Mouse (Mus musculus) lung, embryonic 15.5 days (tissue): ENCODE data around the gene Capn13. TPM values are rescaled to one million over a fixed set of nuclear protein-coding genes. Genes with fewer than 3 reads are reported as not detected.
A peak's percentile ranks its signal among the peaks of the same experiment; 100 is the strongest.

Source experiments
- ATAC-seq: fragments of 200-750 bp; cut with Nextera tagmentation; 2 replicates; pipeline ENCODE4 v1.8.0; 2017; ENCODE audit warnings: moderate number of reproducible peaks, borderline replicate concordance; ENCODE audit not compliant: low FRiP score, low TSS enrichment; ENCODE audit errors: extremely low read depth
- H3K27ac ChIP-seq: fragments of 300-500 bp; sonication (generic); 2 replicates; pipeline ENCODE4 v1.5.1; 2015; ENCODE audit warnings: moderate library complexity, mild to moderate bottlenecking, inconsistent platforms
- H3K27me3 ChIP-seq: fragments of 300-500 bp; sonication (generic); 2 replicates; pipeline ENCODE4 v1.6.1; 2015; ENCODE audit warnings: inconsistent platforms
- H3K36me3 ChIP-seq: fragments of 300-500 bp; sonication (generic); 2 replicates; pipeline ENCODE4 v1.6.1; 2015; ENCODE audit warnings: inconsistent platforms
- H3K4me1 ChIP-seq: fragments of 300-500 bp; sonication (generic); 2 replicates; pipeline ENCODE4 v1.6.1; 2015; ENCODE audit warnings: inconsistent platforms
- H3K4me2 ChIP-seq: fragments of 300-500 bp; sonication (generic); 2 replicates; pipeline ENCODE4 v1.6.1; 2015; ENCODE audit warnings: inconsistent platforms, mild to moderate bottlenecking, moderate library complexity
- H3K4me3 ChIP-seq: fragments of 300-500 bp; sonication (generic); 2 replicates; pipeline ENCODE4 v1.5.1; 2015; ENCODE audit warnings: mild to moderate bottlenecking, inconsistent platforms
- H3K9ac ChIP-seq: fragments of 300-500 bp; sonication (generic); 2 replicates; pipeline ENCODE4 v1.6.1; 2015; ENCODE audit warnings: inconsistent platforms
- H3K9me3 ChIP-seq: fragments of 300-500 bp; sonication (generic); 2 replicates; pipeline ENCODE4 v1.6.1; 2016; ENCODE audit warnings: inconsistent platforms
- whole genome bisulfite sequencing: fragments of 180-500 bp; shearing (Covaris S2); methylation state at CpG from one replicate; pipeline ENCODE4 v1.1.7; 2015; 5-methylcytosine and 5-hydroxymethylcytosine counted together
- polyA plus RNA-seq: library from polyadenylated mRNA; unstranded; fragments of >200 nt; fragmentation: Nextera tagmentation; extraction: Ambion mirVana; gene quantifications from 2 replicates; pipeline ENCODE4 v1.2.1, GENCODE M21; 2015

The Capn13 gene
- polyA plus RNA-seq, 1 experiment from 2014 or later: not detected

DNA sequence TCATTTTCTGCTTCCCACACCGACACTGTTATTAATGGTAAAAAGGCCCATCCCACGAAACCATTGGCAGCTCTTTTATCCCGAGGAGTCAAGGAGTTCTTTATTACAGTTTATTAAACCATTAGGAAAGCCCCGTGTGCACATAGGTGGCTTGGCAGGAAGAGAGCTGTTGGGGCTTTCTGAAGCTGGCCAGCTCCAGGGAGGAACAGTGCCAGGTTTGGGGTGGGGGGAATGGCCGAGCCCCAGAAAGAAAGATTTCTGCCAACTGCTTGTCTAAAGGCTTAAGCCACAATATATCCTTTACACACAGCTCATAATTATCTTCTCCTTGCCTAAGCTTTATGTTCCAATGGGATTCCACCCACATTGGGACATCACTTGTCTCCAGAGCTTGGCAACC, 71.6 kb downstream of the Capn13 start:
- no peaks in the 10 kb centered on the region for H3K4me1 ChIP-seq
- H3K9ac ChIP-seq: no peak overlapping the region
- no peak overlapping the region for H3K4me3 ChIP-seq
- no peaks in the 10 kb centered on the region for H3K9me3 ChIP-seq
- no peak overlapping the region for H3K27ac ChIP-seq
- no peaks in the 10 kb centered on the region for H3K27me3 ChIP-seq
- WGBS: 49% methylated on average over 5 of the region's 5 CpGs
- no peaks in the 10 kb centered on the region for H3K36me3 ChIP-seq
- H3K4me2 ChIP-seq: no peak overlapping the region
- ATAC-seq: no peak

DNA sequence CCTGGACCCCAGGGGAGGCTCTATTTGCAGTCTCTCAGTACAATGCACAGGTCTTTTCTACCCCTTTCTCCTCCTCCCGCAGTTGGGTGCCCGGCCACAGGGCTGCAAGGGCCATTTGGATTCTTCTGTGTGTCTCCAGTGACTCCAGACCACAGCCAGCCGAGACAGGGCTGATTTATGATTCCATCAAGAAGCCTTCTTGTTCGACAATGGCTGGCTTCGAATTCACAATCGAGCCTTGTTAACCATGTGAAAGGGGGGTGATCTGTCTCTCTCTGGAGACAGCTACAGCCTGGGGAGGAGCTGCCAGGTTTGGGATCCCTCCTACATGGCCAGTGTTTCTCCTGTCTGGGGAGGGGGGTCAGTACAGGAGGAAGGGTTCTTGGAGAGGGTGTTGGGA, 75.4 kb downstream of the Capn13 start:
- H3K27me3 ChIP-seq: no peaks in the 10 kb centered on the region
- H3K27ac ChIP-seq: no peak overlapping the region
- WGBS: 25% methylated on average over 6 of the region's 6 CpGs
- no peaks in the 10 kb centered on the region for H3K36me3 ChIP-seq
- no peak overlapping the region for H3K4me2 ChIP-seq
- no peaks in the 10 kb centered on the region for H3K9me3 ChIP-seq
- no peak overlapping the region for H3K4me3 ChIP-seq
- no peak overlapping the region for H3K9ac ChIP-seq
- no peak for ATAC-seq
- H3K4me1 ChIP-seq: no peaks in the 10 kb centered on the region

DNA sequence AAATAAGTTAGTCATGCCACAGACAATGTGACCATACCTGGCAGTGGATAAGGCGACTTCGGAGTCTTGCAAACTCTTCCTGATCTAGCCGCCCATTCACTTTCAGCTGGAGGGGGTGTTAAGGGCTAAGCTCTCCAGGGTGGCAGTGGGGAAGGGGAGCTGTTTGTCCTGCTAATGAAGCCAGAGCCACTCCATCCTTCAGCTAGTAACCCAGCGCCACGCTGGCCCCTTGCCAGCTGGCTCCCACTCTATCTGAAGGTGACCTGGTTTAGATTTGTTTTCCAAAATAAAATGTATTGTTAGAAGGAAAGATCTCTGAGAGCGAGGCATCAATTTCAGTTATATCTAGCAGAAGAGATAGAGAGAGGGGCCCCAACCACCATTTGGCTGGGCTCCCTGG, 75.9 kb downstream of the Capn13 start:
- Histone ChIP-seq H3K27me3 (no peaks in the 10 kb centered on the region), H3K4me2 (no peak overlapping the region), H3K9ac (no peak overlapping the region), H3K4me3 (no peak overlapping the region), H3K4me1 (no peaks in the 10 kb centered on the region), H3K27ac (no peak overlapping the region), H3K36me3 (no peaks in the 10 kb centered on the region), H3K9me3 (no peaks in the 10 kb centered on the region)
- WGBS: 34% methylated on average over 6 of the region's 6 CpGs
- no peak for ATAC-seq

DNA sequence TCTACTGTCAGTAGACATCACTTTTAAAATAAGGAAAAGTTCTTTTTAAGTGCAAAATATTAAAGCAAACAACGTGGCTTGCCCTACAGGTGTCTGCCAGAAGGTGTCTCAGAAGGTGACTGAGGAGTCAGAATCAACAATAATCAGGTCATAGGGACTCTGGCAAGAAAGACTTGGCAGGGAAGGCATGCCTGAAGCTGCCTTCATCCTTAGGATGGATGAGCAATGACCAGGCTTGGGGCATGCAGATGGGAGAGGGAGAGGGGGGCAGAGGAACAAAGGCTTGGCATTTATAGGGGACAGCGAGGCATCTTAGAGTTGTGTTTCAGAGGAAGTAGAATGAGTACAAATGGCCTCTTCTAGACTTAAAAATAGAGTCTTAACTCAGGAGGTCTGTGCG, 76.7 kb downstream of the Capn13 start:
- H3K4me1 ChIP-seq: no peaks in the 10 kb centered on the region
- no peak for ATAC-seq
- H3K4me3 ChIP-seq: no peak overlapping the region
- WGBS: 70% methylated on average over 3 of the region's 3 CpGs
- H3K27me3 ChIP-seq: no peaks in the 10 kb centered on the region
- no peak overlapping the region for H3K27ac ChIP-seq
- H3K4me2 ChIP-seq: no peak overlapping the region
- no peaks in the 10 kb centered on the region for H3K36me3 ChIP-seq
- H3K9me3 ChIP-seq: no peaks in the 10 kb centered on the region
- no peak overlapping the region for H3K9ac ChIP-seq

DNA sequence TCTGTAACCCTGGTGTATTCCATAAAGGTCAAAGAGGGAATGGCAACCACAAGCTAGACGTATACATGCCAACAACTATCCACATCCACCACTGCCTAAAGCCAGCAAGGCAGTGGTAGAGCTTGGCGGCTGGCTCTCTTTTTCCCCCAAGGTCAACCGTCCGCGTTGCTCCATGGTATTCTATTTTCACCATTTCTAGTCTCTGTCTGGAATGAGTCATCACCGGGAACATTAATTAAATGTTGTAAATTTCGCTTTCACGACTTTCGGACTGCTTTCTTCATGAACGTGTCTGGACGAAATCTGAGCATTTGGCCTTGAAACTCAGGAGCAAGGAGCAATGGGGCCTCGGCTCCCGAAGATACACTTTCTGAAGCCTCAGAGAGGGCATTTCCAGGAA, 85.9 kb downstream of the Capn13 start:
- 85% methylated on average over 13 of the region's 13 CpGs for WGBS
- Histone ChIP-seq H3K27ac (no peak overlapping the region), H3K9me3 (no peaks in the 10 kb centered on the region), H3K4me3 (no peak overlapping the region), H3K4me2 (no peak overlapping the region), H3K36me3 (no peaks in the 10 kb centered on the region), H3K27me3 (no peaks in the 10 kb centered on the region), H3K4me1 (no peaks in the 10 kb centered on the region), H3K9ac (no peak overlapping the region)
- no peak for ATAC-seq

DNA sequence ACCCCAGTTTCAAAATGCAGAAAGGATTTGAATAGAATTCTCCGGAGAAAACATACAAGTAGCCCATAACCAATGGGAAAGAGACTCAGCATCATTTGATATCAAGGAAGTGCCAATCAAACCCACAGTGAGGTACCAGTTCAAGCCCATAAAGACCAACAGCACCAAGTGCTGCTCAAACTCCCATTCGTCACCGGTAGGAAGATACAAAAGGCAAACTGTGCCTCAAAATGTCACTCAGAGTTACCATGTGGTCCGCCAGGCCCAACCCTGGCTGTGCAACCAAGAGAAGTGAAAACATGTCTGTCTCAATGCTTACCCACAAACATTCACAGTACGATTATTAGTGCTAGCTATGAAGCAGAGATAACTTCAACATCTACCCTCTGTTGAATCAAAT, 89.2 kb downstream of the Capn13 start:
- Histone ChIP-seq H3K4me2 (no peak overlapping the region), H3K4me1 (no peaks in the 10 kb centered on the region), H3K27me3 (no peaks in the 10 kb centered on the region), H3K27ac (no peak overlapping the region), H3K9ac (no peak overlapping the region), H3K4me3 (no peak overlapping the region), H3K9me3 (no peaks in the 10 kb centered on the region), H3K36me3 (no peaks in the 10 kb centered on the region)
- no peak for ATAC-seq
- WGBS: 83% methylated on average over 5 of the region's 5 CpGs

DNA sequence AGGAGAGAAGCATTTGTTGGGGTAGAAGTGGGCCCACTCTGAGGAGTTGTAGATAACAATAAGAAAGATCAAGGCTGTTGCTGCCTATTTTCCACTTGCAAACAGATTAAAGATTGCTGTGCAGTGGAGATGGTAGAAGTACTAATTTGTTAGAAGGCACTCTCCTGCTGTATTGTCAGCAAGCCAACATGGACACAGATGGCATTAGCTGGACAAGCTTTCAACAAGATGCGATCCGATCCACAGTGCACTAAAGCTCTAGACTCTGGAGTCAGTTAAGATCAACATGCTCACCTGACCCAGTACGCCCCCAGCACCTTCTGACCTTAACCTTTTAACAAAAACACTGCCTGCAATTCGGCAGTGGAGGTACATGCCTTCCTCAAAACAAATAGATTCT, 92.0 kb downstream of the Capn13 start:
- no peaks in the 10 kb centered on the region for H3K9me3 ChIP-seq
- no peaks in the 10 kb centered on the region for H3K4me1 ChIP-seq
- H3K27me3 ChIP-seq: peaks cover 16% of the 10 kb centered on the region
- no peak overlapping the region for H3K4me2 ChIP-seq
- no peak overlapping the region for H3K4me3 ChIP-seq
- 61% methylated on average over 4 of the region's 4 CpGs for whole genome bisulfite sequencing
- no peak overlapping the region for H3K27ac ChIP-seq
- no peak overlapping the region for H3K9ac ChIP-seq
- ATAC-seq: no peak
- H3K36me3 ChIP-seq: no peaks in the 10 kb centered on the region

DNA sequence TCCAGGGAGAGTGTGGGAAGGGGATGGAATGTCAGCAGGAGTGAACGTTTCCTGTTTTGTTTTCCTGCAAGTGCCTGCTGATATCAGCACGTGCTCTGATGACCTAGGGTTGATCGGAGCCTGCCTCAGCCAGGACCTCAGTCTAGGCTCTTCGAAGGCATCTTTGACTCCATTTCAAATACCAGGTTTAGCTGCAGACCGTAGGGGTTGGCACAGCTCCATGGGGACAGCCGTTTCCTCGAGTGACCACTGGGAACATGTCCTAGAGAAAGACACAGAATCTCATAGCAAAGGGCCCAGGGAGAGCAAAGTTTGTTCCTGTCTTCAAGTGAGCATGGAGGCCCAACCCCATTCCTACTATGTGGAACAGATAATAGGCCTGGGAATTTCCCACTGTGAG, 94.0 kb downstream of the Capn13 start:
- Histone ChIP-seq H3K36me3 (no peaks in the 10 kb centered on the region), H3K27me3 (peaks cover 30% of the 10 kb centered on the region), H3K4me3 (no peak overlapping the region), H3K4me2 (no peak overlapping the region), H3K27ac (no peak overlapping the region), H3K9ac (no peak overlapping the region), H3K4me1 (no peaks in the 10 kb centered on the region), H3K9me3 (no peaks in the 10 kb centered on the region)
- WGBS: 31% methylated on average over 7 of the region's 7 CpGs
- ATAC-seq: no peak

DNA sequence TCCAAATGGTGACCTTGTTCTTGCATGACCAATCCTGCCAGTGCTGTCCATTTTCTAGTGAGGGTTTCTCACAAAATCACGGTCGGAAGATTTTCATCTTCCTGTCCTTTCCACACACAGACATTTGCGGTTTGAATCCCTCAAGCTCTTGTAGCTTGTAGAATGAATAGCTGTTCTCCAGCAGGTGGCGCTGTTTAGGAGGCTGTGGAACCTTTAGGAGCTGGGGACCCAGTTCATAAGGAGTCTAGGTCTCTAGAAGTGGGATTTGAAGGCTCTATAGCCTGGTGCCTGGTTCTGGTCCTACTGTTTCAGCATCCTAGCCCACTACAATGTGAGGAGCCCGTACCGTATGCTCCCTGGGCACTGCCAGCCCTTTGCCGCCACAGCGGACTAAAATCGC, 95.0 kb downstream of the Capn13 start:
- WGBS: 55% methylated on average over 9 of the region's 9 CpGs

DNA sequence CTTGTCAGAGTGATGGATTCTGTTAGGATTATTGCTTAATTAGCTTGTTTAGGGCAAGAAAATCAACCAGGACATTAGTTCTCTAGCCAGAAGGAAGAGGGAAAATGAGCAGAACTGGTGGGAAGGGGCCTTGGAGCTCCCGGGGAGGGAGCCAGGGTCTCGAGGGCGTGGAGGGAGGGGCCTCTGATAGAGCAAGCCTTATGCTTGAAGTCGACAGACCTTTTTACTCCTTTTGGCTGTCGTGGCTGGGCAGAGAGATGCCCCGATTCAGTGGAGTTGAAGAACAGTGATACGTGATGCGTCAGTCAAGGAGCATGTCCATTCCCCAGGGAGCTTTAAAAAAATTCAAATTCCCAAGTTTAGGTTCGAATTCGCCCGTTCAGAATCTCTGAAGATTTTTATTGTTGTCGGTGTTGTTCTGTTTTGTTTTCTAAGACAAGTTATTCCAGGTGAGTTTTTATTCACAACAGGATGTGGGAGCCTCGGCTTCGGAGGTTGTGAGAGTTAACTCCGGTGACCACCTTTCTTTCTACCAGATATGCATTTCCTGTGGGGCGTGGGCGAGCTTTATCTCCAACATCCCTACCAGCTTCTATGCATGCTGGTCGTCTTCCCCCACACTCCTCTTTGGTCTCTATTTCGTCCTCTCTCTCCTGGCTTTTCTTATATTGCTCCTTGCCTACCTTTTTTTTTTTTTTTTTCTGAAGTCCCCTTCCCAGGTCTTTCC, 96.4 kb downstream of the Capn13 start:
- H3K4me2 ChIP-seq: no peak overlapping the region
- 51% methylated on average over 19 of the region's 19 CpGs for WGBS
- H3K4me3 ChIP-seq: no peak overlapping the region
- H3K4me1 ChIP-seq: 0 out of 2 replicates have a peak, but pooled peaks cover 8% of the 10 kb centered on the region
- no peak overlapping the region for H3K9ac ChIP-seq
- no peaks in the 10 kb centered on the region for H3K36me3 ChIP-seq
- peaks cover 30% of the 10 kb centered on the region for H3K27me3 ChIP-seq
- ATAC-seq: no peak
- H3K27ac ChIP-seq: no peak overlapping the region
- H3K9me3 ChIP-seq: no peaks in the 10 kb centered on the region

More for the DNA sequence above, 95.0 kb downstream of the Capn13 start:
- ATAC-seq: no peak
- H3K4me2 ChIP-seq: no peak overlapping the region
- no peaks in the 10 kb centered on the region for H3K9me3 ChIP-seq
- no peak overlapping the region for H3K9ac ChIP-seq
- H3K27ac ChIP-seq: no peak overlapping the region
- H3K4me1 ChIP-seq: 0 out of 2 replicates have a peak, but pooled peaks cover 7% of the 10 kb centered on the region
- no peak overlapping the region for H3K4me3 ChIP-seq
- H3K36me3 ChIP-seq: no peaks in the 10 kb centered on the region
- H3K27me3 ChIP-seq: peaks cover 30% of the 10 kb centered on the region

DNA sequence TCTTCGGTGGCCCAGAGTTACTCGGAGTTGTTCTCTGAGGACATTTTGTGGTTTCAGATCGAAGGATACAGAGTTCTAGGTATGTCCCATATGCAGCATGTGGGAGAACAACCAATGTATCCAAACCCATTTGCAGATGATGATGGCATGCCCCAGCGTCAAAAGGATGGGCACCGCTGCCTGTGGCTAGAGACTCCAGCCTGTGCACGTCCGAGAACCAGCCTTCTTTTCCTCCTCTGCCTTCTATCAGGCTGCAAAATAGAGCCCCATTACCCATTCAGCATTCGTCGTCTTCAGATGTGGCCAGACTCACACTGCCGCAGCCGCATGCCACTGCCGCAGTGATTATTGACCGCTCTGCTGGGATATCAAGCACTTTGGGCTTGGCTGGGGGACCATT, 97.0 kb downstream of the Capn13 start:
- no peak overlapping the region for H3K9ac ChIP-seq
- 0 out of 2 replicates have a peak, but pooled peaks cover 8% of the 10 kb centered on the region for H3K4me1 ChIP-seq
- H3K27ac ChIP-seq: no peak overlapping the region
- H3K4me3 ChIP-seq: no peak overlapping the region
- ATAC-seq: no peak
- WGBS: 61% methylated on average over 13 of the region's 13 CpGs
- no peak overlapping the region for H3K4me2 ChIP-seq
- no peaks in the 10 kb centered on the region for H3K9me3 ChIP-seq
- H3K36me3 ChIP-seq: no peaks in the 10 kb centered on the region
- H3K27me3 ChIP-seq: peaks cover 30% of the 10 kb centered on the region

DNA sequence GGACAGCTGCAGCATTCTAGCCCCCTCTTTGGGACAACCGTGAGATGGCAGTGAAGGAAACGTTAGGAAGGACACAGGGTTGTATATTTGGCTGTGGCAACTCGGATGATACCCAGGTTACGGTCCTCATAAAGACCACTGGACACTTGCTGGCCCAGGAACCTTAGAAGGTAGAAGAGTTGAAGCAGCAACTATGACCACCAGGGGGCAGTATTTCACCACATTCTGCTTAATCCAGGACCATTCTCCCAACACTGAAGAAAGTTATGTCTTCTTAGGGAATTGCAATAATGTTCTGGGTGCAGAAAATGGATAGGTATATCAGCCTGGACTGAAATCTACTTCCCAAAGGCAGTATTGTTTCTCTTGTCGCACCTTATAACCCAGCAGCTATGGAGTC, 97.4 kb downstream of the Capn13 start:
- no peak overlapping the region for H3K4me3 ChIP-seq
- H3K9ac ChIP-seq: no peak overlapping the region
- WGBS: 33% methylated on average over 5 of the region's 5 CpGs
- H3K27ac ChIP-seq: no peak overlapping the region
- H3K9me3 ChIP-seq: no peaks in the 10 kb centered on the region
- 0 out of 2 replicates have a peak, but pooled peaks cover 8% of the 10 kb centered on the region for H3K4me1 ChIP-seq
- no peak overlapping the region for H3K4me2 ChIP-seq
- peaks cover 30% of the 10 kb centered on the region for H3K27me3 ChIP-seq
- H3K36me3 ChIP-seq: no peaks in the 10 kb centered on the region
- ATAC-seq: no peak

DNA sequence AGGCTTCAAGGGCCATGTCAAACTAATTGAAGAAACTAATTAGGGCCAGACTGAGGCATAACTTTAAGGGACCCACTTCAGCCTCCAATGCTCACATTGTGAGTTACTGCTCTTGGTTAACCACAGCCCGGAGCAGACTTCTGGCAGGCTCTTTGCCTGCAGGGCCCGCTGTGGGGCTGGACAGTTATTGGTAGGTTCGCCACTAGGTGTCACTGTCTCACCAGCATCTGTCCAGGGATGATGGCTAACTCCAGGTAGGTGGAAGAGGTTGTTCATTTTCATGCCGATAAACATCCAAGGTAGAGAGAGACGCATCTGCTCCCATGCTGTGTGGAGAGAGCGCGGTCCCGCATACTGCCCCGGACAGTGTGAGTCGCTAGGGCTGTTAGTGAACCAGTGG, 98.6 kb downstream of the Capn13 start:
- ATAC-seq: peak; percentile 28; the same call in 1 of the 2 replicates

More for the DNA sequence above, 98.6 kb downstream of the Capn13 start:
- Histone ChIP-seq H3K27ac (no peak overlapping the region), H3K4me1 (0 out of 2 replicates have a peak, but pooled peaks cover 8% of the 10 kb centered on the region), H3K4me3 (no peak overlapping the region), H3K36me3 (no peaks in the 10 kb centered on the region), H3K4me2 (no peak overlapping the region), H3K9ac (no peak overlapping the region), H3K9me3 (no peaks in the 10 kb centered on the region), H3K27me3 (peaks cover 30% of the 10 kb centered on the region)
- WGBS: 3% methylated on average over 10 of the region's 10 CpGs
